Comparison of ENCODE assay signal across 17 mouse cellular contexts in genomic region chr11:36169738-36170137, GRCm38 (mm10).
DNase-seq lines count a peak whose midpoint lies in the region; ATAC-seq and TF ChIP-seq lines count a peak whose summit lies in the region.
"Had no signal": no experiment of that assay in that cellular context is flagged by ENCODE, and none has a peak within 500 bp of the region (broad histone marks: within the 10 kb centered on the region; RNA-seq: fewer than 3 reads in every experiment).

No protein-coding gene starts in this region.

- H3K9me3 ChIP-seq in forebrain, postnatal 0 days (ENCODE audit: low read length), result no peaks in the 10 kb centered on the region
- H3K9me3 ChIP-seq in forebrain, embryonic 11.5 days (ENCODE audit: control insufficient read depth, low read length), result no peaks in the 10 kb centered on the region
- no peaks in the 10 kb centered on the region for H3K9me3 ChIP-seq in midbrain, embryonic 16.5 days (replicated peaks; ENCODE audit: control insufficient read depth, low read length, poor library complexity, severe bottlenecking)
- no peaks in the 10 kb centered on the region for H3K9me3 ChIP-seq in midbrain, embryonic 10.5 days (replicated peaks)
- no peaks in the 10 kb centered on the region for H3K9me3 ChIP-seq in limb, embryonic 14.5 days (ENCODE audit: control insufficient read depth, low read length)
- H3K9me3 ChIP-seq: heart, embryonic 15.5 days; hindbrain, embryonic 10.5 days had no signal

- H3K27ac ChIP-seq in forebrain, postnatal 0 days (ENCODE audit: low read depth, low read length), result no peak overlapping the region
- H3K27ac ChIP-seq in forebrain, embryonic 11.5 days (ENCODE audit: low read depth, low read length), result no peak overlapping the region
- H3K27ac ChIP-seq in layer of hippocampus, adult 2 months, result no peak overlapping the region
- H3K27ac ChIP-seq in midbrain, embryonic 16.5 days (ENCODE audit: low read length), result peak overlapping the region; percentile 8; the same call in 1 of the 2 replicates
- H3K27ac ChIP-seq in midbrain, embryonic 10.5 days (replicated peaks), result no peak overlapping the region
- no peak overlapping the region for H3K27ac ChIP-seq in limb, embryonic 14.5 days (replicated peaks; ENCODE audit: low read depth, low read length)
- H3K27ac ChIP-seq: gastrocnemius, adult 2 months; heart, embryonic 15.5 days; hindbrain, embryonic 10.5 days; hindbrain, embryonic 14.5 days had no signal

- DNase-seq in forebrain, postnatal 0 days, result no peak
- no peak for DNase-seq in forebrain, embryonic 11.5 days (ENCODE audit: low spot score)
- no peak for DNase-seq in layer of hippocampus, adult 2 months (ENCODE audit: low spot score in 2 of 2)
- DNase-seq in layer of hippocampus, adult 9-10 months (ENCODE audit: low spot score), result no peak
- DNase-seq in midbrain, embryonic 10.5 days (ENCODE audit: low spot score), result no peak
- no peak for DNase-seq in limb, embryonic 14.5 days (ENCODE audit: low spot score)
- DNase-seq in urinary bladder, adult 18-20 months (ENCODE audit: low spot score in 2 of 2), result no peak
- DNase-seq: adrenal gland, adult 8-10 months; adrenal gland, postnatal 36 days; cerebellum, adult 2 months; gastrocnemius, adult 2 months; gastrocnemius, postnatal 25 days had no signal

- no peak overlapping the region for H3K4me3 ChIP-seq in forebrain, postnatal 0 days (ENCODE audit: low read depth, low read length)
- no peak overlapping the region for H3K4me3 ChIP-seq in forebrain, embryonic 11.5 days (ENCODE audit: low read depth, low read length)
- H3K4me3 ChIP-seq in layer of hippocampus, adult 2 months, result no peak overlapping the region
- H3K4me3 ChIP-seq in midbrain, embryonic 16.5 days (ENCODE audit: low read depth, low read length), result no peak overlapping the region
- H3K4me3 ChIP-seq in midbrain, embryonic 10.5 days, result no peak overlapping the region
- H3K4me3 ChIP-seq in limb, embryonic 14.5 days (replicated peaks; ENCODE audit: low read length), result no peak overlapping the region
- H3K4me3 ChIP-seq: gastrocnemius, adult 2 months; heart, embryonic 15.5 days; hindbrain, embryonic 10.5 days had no signal

- H3K4me1 ChIP-seq in forebrain, postnatal 0 days (ENCODE audit: insufficient read depth), result no peaks in the 10 kb centered on the region
- H3K4me1 ChIP-seq in forebrain, embryonic 11.5 days (replicated peaks; ENCODE audit: control insufficient read depth, insufficient read depth, low read length), result no peaks in the 10 kb centered on the region
- no peaks in the 10 kb centered on the region for H3K4me1 ChIP-seq in midbrain, embryonic 16.5 days (ENCODE audit: control insufficient read depth, insufficient read depth, low read length)
- H3K4me1 ChIP-seq in midbrain, embryonic 10.5 days, result peaks cover 8% of the 10 kb centered on the region
- H3K4me1 ChIP-seq in limb, embryonic 14.5 days (ENCODE audit: control insufficient read depth, insufficient read depth, low read length), result no peaks in the 10 kb centered on the region
- H3K4me1 ChIP-seq: heart, embryonic 15.5 days had no signal

- H3K4me2 ChIP-seq in forebrain, postnatal 0 days (ENCODE audit: low read depth), result no peak overlapping the region
- no peak overlapping the region for H3K4me2 ChIP-seq in forebrain, embryonic 11.5 days (ENCODE audit: low read depth, low read length, severe bottlenecking)
- H3K4me2 ChIP-seq in midbrain, embryonic 16.5 days (ENCODE audit: low read length), result no peak overlapping the region
- no peak overlapping the region for H3K4me2 ChIP-seq in limb, embryonic 14.5 days (replicated peaks; ENCODE audit: low read depth, low read length, severe bottlenecking)
- H3K4me2 ChIP-seq: heart, embryonic 15.5 days; hindbrain, embryonic 14.5 days had no signal

- no peak overlapping the region for H3K9ac ChIP-seq in forebrain, postnatal 0 days
- H3K9ac ChIP-seq in forebrain, embryonic 11.5 days (ENCODE audit: low read length), result no peak overlapping the region
- H3K9ac ChIP-seq in midbrain, embryonic 16.5 days (ENCODE audit: low read depth, low read length), result no peak overlapping the region
- H3K9ac ChIP-seq in limb, embryonic 14.5 days (ENCODE audit: low read depth, low read length, severe bottlenecking), result no peak overlapping the region
- H3K9ac ChIP-seq: heart, embryonic 15.5 days; hindbrain, embryonic 14.5 days had no signal

- no peak for ATAC-seq in forebrain, postnatal 0 days
- ATAC-seq in forebrain, embryonic 11.5 days (replicated peaks; ENCODE audit: low FRiP score), result no peak
- no peak for ATAC-seq in midbrain, embryonic 16.5 days
- ATAC-seq in limb, embryonic 14.5 days (ENCODE audit: low FRiP score, low read depth), result peak; percentile 81
- ATAC-seq: inflammation-experienced regulatory T-cells, adult 6 months had no signal

- TF ChIP-seq CTCF in forebrain, postnatal 0 days (IDR thresholded peaks at IDR 0.05; ENCODE audit: low read depth), result 0 out of 2 replicates have a peak, but pooled peaks have one; percentile 7
- TF ChIP-seq CTCF in layer of hippocampus, adult 2 months (conservative IDR thresholded peaks at IDR 0.05), result peak; percentile 30

- no peaks in the 10 kb centered on the region for H3K27me3 ChIP-seq in forebrain, postnatal 0 days (ENCODE audit: insufficient read depth, low read length)
- no peaks in the 10 kb centered on the region for H3K27me3 ChIP-seq in forebrain, embryonic 11.5 days (ENCODE audit: control insufficient read depth, insufficient read depth, low read length)
- no peaks in the 10 kb centered on the region for H3K27me3 ChIP-seq in midbrain, embryonic 16.5 days (ENCODE audit: control insufficient read depth, insufficient read depth, low read depth, low read length)
- 0 out of 2 replicates have a peak, but pooled peaks cover 3% of the 10 kb centered on the region for H3K27me3 ChIP-seq in midbrain, embryonic 10.5 days (ENCODE audit: low read depth, poor library complexity, severe bottlenecking)
- H3K27me3 ChIP-seq in limb, embryonic 14.5 days (ENCODE audit: control insufficient read depth, insufficient read depth, low read length), result no peaks in the 10 kb centered on the region
- H3K27me3 ChIP-seq: heart, embryonic 15.5 days had no signal

- WGBS in forebrain, postnatal 0 days, result 81% methylated on average over 4 of the region's 4 CpGs
- WGBS in forebrain, embryonic 11.5 days, result 76% methylated on average over 4 of the region's 4 CpGs
- 80% methylated on average over 4 of the region's 4 CpGs for WGBS in midbrain, embryonic 16.5 days
- 74% methylated on average over 4 of the region's 4 CpGs for WGBS in midbrain, embryonic 10.5 days
- WGBS in limb, embryonic 14.5 days, result 36% methylated on average over 4 of the region's 4 CpGs

- peaks cover 4% of the 10 kb centered on the region; the same call in 1 of the 2 replicates for H3K36me3 ChIP-seq in forebrain, postnatal 0 days (ENCODE audit: insufficient read depth)
- no peaks in the 10 kb centered on the region for H3K36me3 ChIP-seq in forebrain, embryonic 11.5 days (ENCODE audit: control insufficient read depth, insufficient read depth, low read length)
- H3K36me3 ChIP-seq in midbrain, embryonic 16.5 days (ENCODE audit: control insufficient read depth, insufficient read depth, low read length), result peaks cover 4% of the 10 kb centered on the region; the same call in 1 of the 2 replicates
- peaks cover 7% of the 10 kb centered on the region for H3K36me3 ChIP-seq in midbrain, embryonic 10.5 days
- H3K36me3 ChIP-seq in limb, embryonic 14.5 days (ENCODE audit: control insufficient read depth, insufficient read depth, low read length), result no peaks in the 10 kb centered on the region
- H3K36me3 ChIP-seq: heart, embryonic 15.5 days had no signal

- no peak for TF ChIP-seq POLR2A in limb, embryonic 14.5 days (IDR thresholded peaks at IDR 0.05; ENCODE audit: borderline replicate concordance, extremely low read depth, insufficient read depth, insufficient read length)
